In genomic region chr7:100492391-100493116, GRCm38 (mm10) we compare ENCODE assay signal across 7 mouse cellular contexts. TPM values are rescaled to one million over a fixed set of nuclear protein-coding genes. Genes with fewer than 3 reads are reported as not detected.
A peak's percentile ranks its signal among the peaks of the same experiment; 100 is the strongest.
DNase-seq lines count a peak whose midpoint lies in the region; ATAC-seq lines count a peak whose summit lies in the region.

No protein-coding gene starts in this region.

- peak overlapping the region; percentile 90 for H3K4me2 ChIP-seq in neural tube, embryonic 11.5 days (ENCODE audit: low read depth)
- H3K4me2 ChIP-seq in hindbrain, embryonic 12.5 days (replicated peaks): peak overlapping the region; percentile 84
- peak overlapping the region; percentile 94 for H3K4me2 ChIP-seq in lung, embryonic 15.5 days
- peak overlapping the region; percentile 96 for H3K4me2 ChIP-seq in stomach, embryonic 15.5 days

- H3K9me3 ChIP-seq in neural tube, embryonic 11.5 days (ENCODE audit: control insufficient read depth, low read length): no peaks in the 10 kb centered on the region
- H3K9me3 ChIP-seq in hindbrain, embryonic 12.5 days (replicated peaks): no peaks in the 10 kb centered on the region
- no peaks in the 10 kb centered on the region for H3K9me3 ChIP-seq in lung, embryonic 15.5 days
- H3K9me3 ChIP-seq in stomach, embryonic 15.5 days: no peaks in the 10 kb centered on the region

- peaks cover 20% of the 10 kb centered on the region for H3K4me1 ChIP-seq in neural tube, embryonic 11.5 days (ENCODE audit: control insufficient read depth, insufficient read depth, low read length)
- peaks cover 45% of the 10 kb centered on the region for H3K4me1 ChIP-seq in hindbrain, embryonic 12.5 days
- H3K4me1 ChIP-seq in lung, embryonic 15.5 days: peaks cover 49% of the 10 kb centered on the region
- H3K4me1 ChIP-seq in stomach, embryonic 15.5 days: peaks cover 52% of the 10 kb centered on the region

- no peak for DNase-seq in neural tube, embryonic 11.5 days (ENCODE audit: low spot score)
- DNase-seq in neural tube, embryonic 10.5 days (ENCODE audit: extremely low spot score, low spot score): no peak

- no peaks in the 10 kb centered on the region for H3K27me3 ChIP-seq in neural tube, embryonic 11.5 days (ENCODE audit: control insufficient read depth, insufficient read depth, low read length)
- peaks cover 4% of the 10 kb centered on the region for H3K27me3 ChIP-seq in hindbrain, embryonic 12.5 days
- no peaks in the 10 kb centered on the region for H3K27me3 ChIP-seq in lung, embryonic 15.5 days
- no peaks in the 10 kb centered on the region for H3K27me3 ChIP-seq in stomach, embryonic 15.5 days (replicated peaks)

- WGBS in neural tube, embryonic 11.5 days: 2% methylated on average over 36 of the region's 36 CpGs
- WGBS in hindbrain, embryonic 12.5 days: 3% methylated on average over 36 of the region's 36 CpGs
- 4% methylated on average over 33 of the region's 36 CpGs for WGBS in lung, embryonic 15.5 days
- WGBS in stomach, embryonic 15.5 days: 3% methylated on average over 36 of the region's 36 CpGs

- H3K36me3 ChIP-seq in neural tube, embryonic 11.5 days (ENCODE audit: control insufficient read depth, insufficient read depth, low read length): no peaks in the 10 kb centered on the region
- H3K36me3 ChIP-seq in hindbrain, embryonic 12.5 days: 0 out of 2 replicates have a peak, but pooled peaks cover 4% of the 10 kb centered on the region
- 0 out of 2 replicates have a peak, but pooled peaks cover 9% of the 10 kb centered on the region for H3K36me3 ChIP-seq in lung, embryonic 15.5 days
- H3K36me3 ChIP-seq in stomach, embryonic 15.5 days: peaks cover 12% of the 10 kb centered on the region; the same call in 1 of the 2 replicates

- H3K9ac ChIP-seq in neural tube, embryonic 11.5 days (ENCODE audit: low read length): peak overlapping the region; percentile 53
- H3K9ac ChIP-seq in hindbrain, embryonic 12.5 days: peak overlapping the region; percentile 50
- peak overlapping the region; percentile 55 for H3K9ac ChIP-seq in lung, embryonic 15.5 days
- peak overlapping the region; percentile 16 for H3K9ac ChIP-seq in stomach, embryonic 15.5 days

- peak overlapping the region; percentile 14; the same call in 1 of the 2 replicates for H3K27ac ChIP-seq in neural tube, embryonic 11.5 days (ENCODE audit: low read depth, low read length)
- no peak overlapping the region for H3K27ac ChIP-seq in hindbrain, embryonic 12.5 days
- H3K27ac ChIP-seq in lung, embryonic 15.5 days: peak overlapping the region; percentile 86
- peak overlapping the region; percentile 85 for H3K27ac ChIP-seq in stomach, embryonic 15.5 days

- peak overlapping the region; percentile 38 for H3K4me3 ChIP-seq in neural tube, embryonic 11.5 days (ENCODE audit: low read depth, low read length)
- H3K4me3 ChIP-seq in hindbrain, embryonic 12.5 days: peak overlapping the region; percentile 42
- H3K4me3 ChIP-seq in lung, embryonic 15.5 days: peak overlapping the region; percentile 57
- peak overlapping the region; percentile 56 for H3K4me3 ChIP-seq in stomach, embryonic 15.5 days (replicated peaks)

- peak; percentile 35; the same call in 1 of the 2 replicates for ATAC-seq in neural tube, embryonic 11.5 days (ENCODE audit: insufficient read depth, low FRiP score, low TSS enrichment)
- ATAC-seq in common myeloid progenitor, adult 5-6 weeks (replicated peaks; ENCODE audit: low read depth, poor library complexity, severe bottlenecking): peak; percentile 31
- ATAC-seq in hindbrain, embryonic 12.5 days (ENCODE audit: low FRiP score): peak; percentile 23; the same call in 1 of the 2 replicates
- ATAC-seq in lung, embryonic 15.5 days (ENCODE audit: borderline replicate concordance, extremely low read depth, low FRiP score, low TSS enrichment): peak; percentile 68
- peak; percentile 70 for ATAC-seq in stomach, embryonic 15.5 days (ENCODE audit: insufficient read depth, low FRiP score, low read depth)
- no peak for ATAC-seq in frontal cortex, adult (ENCODE audit: low TSS enrichment)

RNA-seq across cellular contexts. Expression of gene Ucp2, which starts 0.6 kb away (rescaled TPM):
- 88.8 and 95.4 TPM in 2 replicates for polyA plus RNA-seq in neural tube, embryonic 11.5 days (2014; fragmentation: Nextera tagmentation; extraction: Ambion mirVana)
- total RNA-seq in common myeloid progenitor, adult 5-6 weeks (2017): 101 and 132 TPM in 2 replicates
- 123 and 130 TPM in 2 replicates for polyA plus RNA-seq in hindbrain, embryonic 12.5 days (2016; fragmentation: Nextera tagmentation; extraction: Ambion mirVana)
- 246 and 279 TPM in 2 replicates for polyA plus RNA-seq in lung, embryonic 15.5 days (2015; fragmentation: Nextera tagmentation; extraction: Ambion mirVana)
- polyA plus RNA-seq in stomach, embryonic 15.5 days (2015; fragmentation: Nextera tagmentation; extraction: Ambion mirVana): 308 and 326 TPM in 2 replicates

RNA-seq across cellular contexts. Expression of gene Ucp3, which starts 19.8 kb away (rescaled TPM):
- polyA plus RNA-seq in neural tube, embryonic 11.5 days (2014; fragmentation: Nextera tagmentation; extraction: Ambion mirVana): not detected in 2 replicates
- not detected in 2 replicates for total RNA-seq in common myeloid progenitor, adult 5-6 weeks (2017)
- not detected in 2 replicates for polyA plus RNA-seq in hindbrain, embryonic 12.5 days (2016; fragmentation: Nextera tagmentation; extraction: Ambion mirVana)
- 0.06 TPM in 1 of 2 replicates, not detected in the other for polyA plus RNA-seq in lung, embryonic 15.5 days (2015; fragmentation: Nextera tagmentation; extraction: Ambion mirVana)
- polyA plus RNA-seq in stomach, embryonic 15.5 days (2015; fragmentation: Nextera tagmentation; extraction: Ambion mirVana): 0.05 TPM in 2 replicates

RNA-seq across cellular contexts. Expression of gene Dnajb13, which starts 22.2 kb away (rescaled TPM):
- polyA plus RNA-seq in neural tube, embryonic 11.5 days (2014; fragmentation: Nextera tagmentation; extraction: Ambion mirVana): 0.25 and 0.84 TPM in 2 replicates
- total RNA-seq in common myeloid progenitor, adult 5-6 weeks (2017): 0.37 TPM in 1 of 2 replicates, not detected in the other
- 5.0 and 8.2 TPM in 2 replicates for polyA plus RNA-seq in hindbrain, embryonic 12.5 days (2016; fragmentation: Nextera tagmentation; extraction: Ambion mirVana)
- 4.1 and 4.2 TPM in 2 replicates for polyA plus RNA-seq in lung, embryonic 15.5 days (2015; fragmentation: Nextera tagmentation; extraction: Ambion mirVana)
- polyA plus RNA-seq in stomach, embryonic 15.5 days (2015; fragmentation: Nextera tagmentation; extraction: Ambion mirVana): 0.52 and 0.74 TPM in 2 replicates

RNA-seq across cellular contexts. Expression of gene Coa4, which starts 44.3 kb away (rescaled TPM):
- polyA plus RNA-seq in neural tube, embryonic 11.5 days (2014; fragmentation: Nextera tagmentation; extraction: Ambion mirVana): 18.9 and 20.0 TPM in 2 replicates
- 11.0 and 22.6 TPM in 2 replicates for total RNA-seq in common myeloid progenitor, adult 5-6 weeks (2017)
- 13.4 and 15.6 TPM in 2 replicates for polyA plus RNA-seq in hindbrain, embryonic 12.5 days (2016; fragmentation: Nextera tagmentation; extraction: Ambion mirVana)
- polyA plus RNA-seq in lung, embryonic 15.5 days (2015; fragmentation: Nextera tagmentation; extraction: Ambion mirVana): 20.0 and 23.1 TPM in 2 replicates
- 31.5 and 32.7 TPM in 2 replicates for polyA plus RNA-seq in stomach, embryonic 15.5 days (2015; fragmentation: Nextera tagmentation; extraction: Ambion mirVana)
